Mouse (Mus musculus) forebrain, embryonic 14.5 days (tissue): ENCODE measurements around the gene Slc39a5. TPM values are rescaled to one million over a fixed set of nuclear protein-coding genes. Genes with fewer than 3 reads are reported as not detected.
A peak's percentile ranks its signal among the peaks of the same experiment; 100 is the strongest.

Source experiments
- ATAC-seq: fragments of 200-750 bp; cut with Nextera tagmentation; 2 replicates; pipeline ENCODE4 v1.8.0; 2017; ENCODE audit warnings: mild to moderate bottlenecking, moderate library complexity
- DNase-seq: peaks from one replicate; pipeline ENCODE4 v3.0.0-alpha.2; 2015; ENCODE audit warnings: low spot score
- H3K27ac ChIP-seq: fragments of 300-500 bp; sonication (generic); 2 replicates; pipeline ENCODE4 v1.5.1; 2014; ENCODE audit warnings: low read depth, mild to moderate bottlenecking, control low read depth, low read length, moderate library complexity
- H3K27me3 ChIP-seq: fragments of 300-500 bp; sonication (generic); replicated peaks from 2 replicates; pipeline ENCODE4 v1.6.1; 2014; ENCODE audit warnings: low read length, control low read depth, mixed read lengths; ENCODE audit not compliant: control insufficient read depth, insufficient read depth
- H3K36me3 ChIP-seq: fragments of 300-500 bp; sonication (generic); 2 replicates; pipeline ENCODE4 v1.6.1; 2014; ENCODE audit warnings: low read length, control low read depth; ENCODE audit not compliant: control insufficient read depth, insufficient read depth
- H3K4me1 ChIP-seq: fragments of 300-500 bp; sonication (generic); 2 replicates; pipeline ENCODE4 v1.6.1; 2014; ENCODE audit warnings: antibody characterized with exemption, low read length, control low read depth; ENCODE audit not compliant: control insufficient read depth, insufficient read depth
- H3K4me2 ChIP-seq: fragments of 300-500 bp; sonication (generic); 2 replicates; pipeline ENCODE4 v1.6.1; 2014; ENCODE audit warnings: mild to moderate bottlenecking, control low read depth, low read length
- H3K4me3 ChIP-seq: fragments of 300-500 bp; sonication (generic); 2 replicates; pipeline ENCODE4 v1.5.1; 2014; ENCODE audit warnings: low read depth, low read length, control low read depth
- H3K9ac ChIP-seq: fragments of 300-500 bp; sonication (generic); 2 replicates; pipeline ENCODE4 v1.6.1; 2014; ENCODE audit warnings: mild to moderate bottlenecking, low read length, control low read depth, moderate library complexity
- H3K9me3 ChIP-seq: fragments of 300-500 bp; sonication (generic); replicated peaks from 2 replicates; pipeline ENCODE4 v1.6.1; 2016; ENCODE audit warnings: low read length, control low read depth, mixed read lengths; ENCODE audit not compliant: control insufficient read depth
- WGBS: fragments of 180-500 bp; shearing (Covaris S2); extraction: QIAGEN DNeasy Blood & Tissue Kit; methylation state at CpG from one replicate; pipeline ENCODE4 v1.1.7; 2014; 5-methylcytosine and 5-hydroxymethylcytosine counted together
- polyA plus RNA-seq: library from polyadenylated mRNA; unstranded; fragments of >200 nt; fragmentation: Nextera tagmentation; extraction: Ambion mirVana; gene quantifications from 2 replicates; pipeline ENCODE4 v1.2.1, GENCODE M21; 2014

Gene Slc39a5
- polyA plus RNA-seq, 1 experiment from 2014 or later = not detected

- Histone ChIP-seq H3K36me3 (peaks cover 16% of the 10 kb centered on the region), H3K9me3 (no peaks in the 10 kb centered on the region), H3K9ac (peak within 1 kb of the TSS; percentile 73), H3K4me2 (peak within 1 kb of the TSS; percentile 94), H3K4me3 (peak within 1 kb of the TSS; percentile 64), H3K4me1 (peaks cover 8% of the 10 kb centered on the region; the same call in 1 of the 2 replicates), H3K27me3 (no peaks in the 10 kb centered on the region), H3K27ac (peak within 1 kb of the TSS; percentile 95)
- under 1% methylated on average over 83 of the region's 87 CpGs for WGBS
- ATAC-seq (peak; percentile 95), DNase-seq (peak; percentile 96)
Observed at GRCm38 (mm10) chr10:128368402-128369217, 32.4 kb downstream of the Slc39a5 start, which contains the start of gene Coq10a. Gene Coq10a, minus strand, starts transcription at chr10:128368997.

DNA sequence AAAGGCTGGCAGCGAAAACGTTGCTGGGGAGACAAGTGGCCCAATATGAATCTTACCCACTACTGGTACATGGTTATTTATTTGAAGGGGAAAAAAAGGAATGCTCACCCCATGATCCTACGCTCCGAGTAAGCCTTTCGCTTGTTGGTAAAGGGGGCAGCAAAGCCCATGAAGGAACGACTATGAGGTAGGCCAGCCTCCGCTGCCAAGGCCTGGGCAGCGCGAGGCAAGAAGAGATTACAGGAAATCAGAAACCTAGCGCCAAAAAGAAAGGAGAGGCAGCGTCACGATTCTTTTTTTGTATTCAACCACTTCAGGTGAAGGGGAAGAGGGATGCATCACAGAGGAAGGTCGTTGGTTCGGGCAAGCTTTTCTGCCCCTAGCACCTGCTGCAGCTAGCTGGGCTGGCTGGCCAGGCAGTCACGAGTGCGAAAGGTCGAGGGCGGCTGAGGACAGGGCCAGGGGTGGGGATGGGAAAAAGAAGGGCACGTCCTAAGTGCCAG is 33.1 kb downstream of the Slc39a5 start:
- Histone ChIP-seq H3K4me1 (peaks cover 8% of the 10 kb centered on the region; the same call in 1 of the 2 replicates), H3K4me2 (peak overlapping the region; percentile 94), H3K27ac (peak overlapping the region; percentile 95), H3K9ac (peak overlapping the region; percentile 73), H3K9me3 (no peaks in the 10 kb centered on the region), H3K4me3 (peak overlapping the region; percentile 64), H3K36me3 (peaks cover 23% of the 10 kb centered on the region), H3K27me3 (no peaks in the 10 kb centered on the region)
- DNase-seq (no peak), ATAC-seq (no peak)
- 13% methylated on average over 19 of the region's 19 CpGs for WGBS

- H3K4me2 ChIP-seq = no peak overlapping the region
- WGBS = 48% methylated on average over 3 of the region's 3 CpGs
- H3K27ac ChIP-seq = no peak overlapping the region
- H3K36me3 ChIP-seq = peaks cover 73% of the 10 kb centered on the region
- H3K9me3 ChIP-seq = no peaks in the 10 kb centered on the region
- peak; percentile 80 for DNase-seq
- H3K9ac ChIP-seq = no peak overlapping the region
- peak; percentile 61 for ATAC-seq
- peaks cover 2% of the 10 kb centered on the region; the same call in 1 of the 2 replicates for H3K4me1 ChIP-seq
- H3K27me3 ChIP-seq = no peaks in the 10 kb centered on the region
- H3K4me3 ChIP-seq = no peak overlapping the region
Observed at GRCm38 (mm10) chr10:128362568-128362967, 38.5 kb downstream of the Slc39a5 start.

- Histone ChIP-seq H3K9me3 (no peaks in the 10 kb centered on the region), H3K27ac (no peak overlapping the region), H3K4me3 (no peak overlapping the region), H3K4me2 (no peak overlapping the region), H3K4me1 (no peaks in the 10 kb centered on the region), H3K9ac (no peak overlapping the region), H3K36me3 (peaks cover 80% of the 10 kb centered on the region), H3K27me3 (no peaks in the 10 kb centered on the region)
- DNase-seq (no peak), ATAC-seq (no peak)
- 94% methylated on average over 6 of the region's 6 CpGs for WGBS
Observed at GRCm38 (mm10) chr10:128361836-128362235, 39.2 kb downstream of the Slc39a5 start.

GRCm38 (mm10) chr10:128359226-128359625 is 41.8 kb downstream of the Slc39a5 start:
- Histone ChIP-seq H3K9me3 (no peaks in the 10 kb centered on the region), H3K4me1 (no peaks in the 10 kb centered on the region), H3K4me3 (no peak overlapping the region), H3K4me2 (no peak overlapping the region), H3K27me3 (no peaks in the 10 kb centered on the region), H3K36me3 (peaks cover 84% of the 10 kb centered on the region), H3K9ac (no peak overlapping the region), H3K27ac (no peak overlapping the region)
- WGBS = 94% methylated on average over 6 of the region's 6 CpGs
- no peak for ATAC-seq
- DNase-seq = no peak

GRCm38 (mm10) chr10:128358796-128359195 is 42.2 kb downstream of the Slc39a5 start:
- Histone ChIP-seq H3K4me2 (no peak overlapping the region), H3K36me3 (peaks cover 86% of the 10 kb centered on the region), H3K9ac (no peak overlapping the region), H3K27me3 (no peaks in the 10 kb centered on the region), H3K27ac (no peak overlapping the region), H3K4me1 (no peaks in the 10 kb centered on the region), H3K9me3 (no peaks in the 10 kb centered on the region), H3K4me3 (no peak overlapping the region)
- WGBS = 58% methylated on average over 2 of the region's 2 CpGs
- peak; percentile 69 for DNase-seq
- no peak for ATAC-seq

DNA sequence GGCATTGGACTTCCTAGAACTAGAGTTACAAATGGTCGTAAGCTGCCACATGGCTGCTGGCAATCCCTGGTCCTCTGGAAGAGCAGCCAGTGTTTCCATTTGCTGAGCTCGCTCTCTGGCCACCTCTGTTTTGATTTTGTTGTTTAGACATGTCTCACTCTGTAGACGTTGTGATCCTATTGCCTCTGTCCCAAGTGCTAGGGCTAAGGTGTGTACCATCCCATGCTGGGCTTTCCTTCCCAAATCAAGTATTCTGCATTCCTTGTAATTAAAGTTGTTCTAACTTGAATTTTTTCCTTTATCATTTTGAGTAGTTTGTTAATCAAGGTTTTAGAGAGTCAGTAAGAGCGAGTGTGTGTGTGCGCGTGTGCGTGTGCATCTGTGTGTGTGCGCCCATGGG is 53.5 kb downstream of the Slc39a5 start:
- no peak overlapping the region for H3K9ac ChIP-seq
- no peak overlapping the region for H3K4me2 ChIP-seq
- no peak overlapping the region for H3K27ac ChIP-seq
- DNase-seq = no peak
- no peak overlapping the region for H3K4me3 ChIP-seq
- H3K9me3 ChIP-seq = no peaks in the 10 kb centered on the region
- no peaks in the 10 kb centered on the region for H3K27me3 ChIP-seq
- peaks cover 34% of the 10 kb centered on the region for H3K36me3 ChIP-seq
- no peak for ATAC-seq
- WGBS = 93% methylated on average over 8 of the region's 8 CpGs
- H3K4me1 ChIP-seq = peaks cover 3% of the 10 kb centered on the region; the same call in 1 of the 2 replicates
